Mouse (Mus musculus) testis, adult 2 months (tissue): ENCODE measurements around the gene Atf7ip. TPM values are rescaled to one million over a fixed set of nuclear protein-coding genes. Genes with fewer than 3 reads are reported as not detected.
A peak's percentile ranks its signal among the peaks of the same experiment; 100 is the strongest.
"Not testable (repeated sequence)": the region's sequence is repeated elsewhere in the genome, so short reads cannot be mapped to it uniquely, and the experiment has no call there.

ENCODE experiments used
- H3K27ac ChIP-seq: fragments of 200-500 bp; 2 replicates; pipeline ENCODE4 v1.5.1; 2012; ENCODE audit warnings: low read depth, low read length; ENCODE audit not compliant: control insufficient read depth, insufficient read depth
- H3K27me3 ChIP-seq: fragments of 200-500 bp; 2 replicates; pipeline ENCODE4 v1.6.1; 2012; ENCODE audit warnings: mild to moderate bottlenecking, low read length, moderate library complexity; ENCODE audit not compliant: control insufficient read depth, insufficient read depth
- H3K36me3 ChIP-seq: fragments of 200-500 bp; 2 replicates; pipeline ENCODE4 v1.6.1; 2012; ENCODE audit warnings: mild to moderate bottlenecking, low read length; ENCODE audit not compliant: control insufficient read depth, insufficient read depth
- H3K4me1 ChIP-seq: fragments of 200-500 bp; 2 replicates; pipeline ENCODE4 v1.6.1; 2012; ENCODE audit warnings: low read length; ENCODE audit not compliant: control insufficient read depth, insufficient read depth
- H3K4me3 ChIP-seq: fragments of 200-500 bp; 2 replicates; pipeline ENCODE4 v1.5.1; 2012; ENCODE audit warnings: low read depth, mild to moderate bottlenecking, low read length, moderate library complexity, mixed read lengths; ENCODE audit not compliant: control insufficient read depth
- CTCF ChIP-seq: fragments of 200-500 bp; IDR thresholded peaks from 2 replicates; pipeline ENCODE4 v1.5.1; 2012; ENCODE audit warnings: low read depth, mild to moderate bottlenecking, inconsistent platforms, low read length, moderate library complexity; ENCODE audit not compliant: control insufficient read depth, insufficient read depth, insufficient replicate concordance
- POLR2A ChIP-seq: fragments of 200-500 bp; IDR thresholded peaks from 2 replicates; pipeline ENCODE4 v1.6.1; 2012; ENCODE audit warnings: low read depth, mild to moderate bottlenecking, inconsistent platforms, low read length, moderate library complexity; ENCODE audit not compliant: control insufficient read depth
- polyA plus RNA-seq: library from polyadenylated mRNA; depleted of rRNA; stranded (reverse); fragments of >200 nt; gene quantifications from 2 replicates; pipeline ENCODE4 v1.2.3, GENCODE M21; 2012; rRNA removed

Gene Atf7ip
- 15.9 and 16.8 TPM in 2 replicates for polyA plus RNA-seq

DNA sequence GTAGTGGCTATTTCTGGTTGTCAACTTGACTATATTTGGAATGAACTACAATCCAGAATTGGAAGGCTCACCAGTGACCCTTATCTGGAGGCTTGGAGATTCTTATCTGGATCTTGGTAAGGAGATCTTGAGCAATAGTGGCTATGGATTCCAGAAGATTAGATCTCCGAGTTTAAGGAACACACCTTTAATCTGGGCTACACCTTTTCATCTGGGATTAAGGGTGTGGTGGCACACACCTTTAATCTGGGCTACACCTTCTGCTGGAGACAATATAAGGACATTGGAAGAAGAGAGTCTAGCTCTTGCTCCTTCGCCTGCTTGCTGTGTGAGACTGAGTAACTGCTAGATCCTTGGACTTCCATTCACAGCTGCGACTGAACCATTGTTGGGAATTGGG lies at the start of gene Atf7ip:
TSS of gene Atf7ip (plus strand) at position 301 of the 400 bp plus-strand sequence.
- not testable (repeated sequence) for H3K36me3 ChIP-seq, H3K4me1 ChIP-seq, H3K27ac ChIP-seq, H3K4me3 ChIP-seq, H3K27me3 ChIP-seq

DNA sequence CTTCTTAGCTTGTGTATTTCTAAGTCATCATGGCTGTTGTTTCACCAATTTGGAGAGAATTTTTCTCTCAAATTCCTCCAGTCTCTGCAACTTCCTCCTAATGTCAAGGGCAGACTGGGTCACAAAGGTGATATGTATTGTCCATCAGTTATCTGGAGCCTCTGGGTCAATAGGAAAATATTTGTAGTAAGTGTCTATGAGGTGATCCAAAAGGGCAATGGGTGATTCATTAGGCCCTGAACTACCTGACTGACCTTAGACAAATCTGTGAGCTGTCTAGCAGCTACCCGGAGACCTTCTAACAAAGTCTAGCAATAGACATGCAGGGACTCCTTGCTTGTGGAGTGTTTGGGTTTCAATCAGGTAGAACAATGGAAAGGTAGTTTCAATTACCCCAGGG lies 49.7 kb upstream of the Atf7ip start:
- no peak overlapping the region for H3K4me3 ChIP-seq
- H3K27ac ChIP-seq = no peak overlapping the region
- no peak for TF ChIP-seq CTCF
- no peak for TF ChIP-seq POLR2A
- no peaks in the 10 kb centered on the region for H3K27me3 ChIP-seq
- H3K36me3 ChIP-seq = no peaks in the 10 kb centered on the region
- peaks cover 2% of the 10 kb centered on the region; the same call in 1 of the 2 replicates for H3K4me1 ChIP-seq

DNA sequence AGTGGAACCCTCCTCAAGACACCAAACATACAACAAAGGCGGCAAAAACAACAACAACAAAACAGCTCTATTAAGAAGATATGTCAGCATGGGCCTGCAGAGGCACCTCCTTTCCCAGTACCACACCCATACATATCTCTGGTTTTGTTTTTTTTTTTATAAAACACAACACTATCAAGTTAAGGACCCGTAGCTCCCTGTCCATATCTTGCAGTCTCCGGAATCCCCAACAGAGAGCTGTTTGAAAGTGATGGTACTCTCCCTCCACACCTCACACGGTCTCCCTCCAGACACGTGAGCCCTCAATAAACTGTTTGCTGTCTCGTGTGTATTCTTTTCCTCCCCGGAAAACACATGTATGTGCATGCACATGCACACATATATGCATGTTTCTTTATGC lies 46.8 kb upstream of the Atf7ip start:
- Histone ChIP-seq H3K27ac (no peak overlapping the region), H3K36me3 (no peaks in the 10 kb centered on the region), H3K27me3 (no peaks in the 10 kb centered on the region), H3K4me1 (no peaks in the 10 kb centered on the region), H3K4me3 (no peak overlapping the region)
- TF ChIP-seq CTCF = no peak
- no peak for TF ChIP-seq POLR2A

- Histone ChIP-seq H3K27me3 (no peaks in the 10 kb centered on the region), H3K36me3 (no peaks in the 10 kb centered on the region), H3K4me1 (peaks cover 9% of the 10 kb centered on the region), H3K4me3 (no peak overlapping the region), H3K27ac (no peak overlapping the region)
- TF ChIP-seq CTCF (no peak), POLR2A (no peak)
Observed at GRCm38 (mm10) chr6:136463491-136463890, 42.5 kb upstream of the Atf7ip start.

DNA sequence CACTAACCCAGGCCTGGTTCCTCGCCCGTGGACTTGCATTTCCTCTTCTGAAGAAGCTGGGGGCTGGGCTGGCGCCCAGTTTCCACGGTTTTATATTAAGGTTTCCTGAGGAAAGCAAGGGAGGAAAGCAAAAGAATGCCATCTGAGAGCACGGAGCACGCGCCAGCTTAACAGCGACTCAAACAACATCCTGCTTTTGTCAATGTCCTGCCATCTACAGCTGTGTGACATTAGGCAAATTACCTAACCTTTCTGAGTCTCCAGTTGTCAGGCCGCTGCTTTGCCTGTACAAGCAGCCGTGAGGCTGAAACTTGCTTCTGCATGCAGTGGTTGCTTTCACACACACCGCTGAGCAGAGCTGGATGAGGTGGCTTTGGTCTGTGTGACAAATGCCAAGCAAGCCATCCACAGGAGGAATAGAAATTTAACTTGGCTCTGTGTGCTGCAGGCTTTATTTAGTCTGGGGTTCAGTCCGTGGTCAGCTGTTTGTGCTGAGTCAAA lies 41.8 kb upstream of the Atf7ip start:
- TF ChIP-seq CTCF (no peak), POLR2A (no peak)
- H3K27ac ChIP-seq = no peak overlapping the region
- peaks cover 14% of the 10 kb centered on the region for H3K4me1 ChIP-seq
- H3K36me3 ChIP-seq = no peaks in the 10 kb centered on the region
- H3K27me3 ChIP-seq = no peaks in the 10 kb centered on the region
- H3K4me3 ChIP-seq = no peak overlapping the region

DNA sequence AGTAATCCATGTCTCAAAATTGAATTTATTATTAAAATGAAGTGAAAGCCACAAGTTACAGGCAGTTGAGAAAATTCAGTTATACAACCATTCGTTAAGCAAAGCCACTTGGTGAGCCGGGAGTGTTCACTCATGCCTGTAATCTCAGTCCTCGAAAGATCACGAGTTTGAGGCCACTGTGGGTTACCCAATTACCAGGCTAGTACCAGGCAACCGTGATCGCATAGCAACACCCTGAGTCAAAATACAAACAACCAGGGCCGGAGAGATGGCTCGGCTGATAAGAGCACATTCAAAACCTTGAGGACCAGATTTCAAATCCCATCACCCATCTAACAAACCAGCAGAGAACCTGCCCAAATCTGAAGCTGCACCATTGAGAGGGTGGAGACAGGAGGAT lies 40.9 kb upstream of the Atf7ip start:
- H3K4me3 ChIP-seq = no peak overlapping the region
- H3K36me3 ChIP-seq = no peaks in the 10 kb centered on the region
- no peaks in the 10 kb centered on the region for H3K27me3 ChIP-seq
- no peak overlapping the region for H3K27ac ChIP-seq
- peaks cover 22% of the 10 kb centered on the region for H3K4me1 ChIP-seq
- TF ChIP-seq CTCF = no peak
- no peak for TF ChIP-seq POLR2A

- Histone ChIP-seq H3K4me1 (peaks cover 31% of the 10 kb centered on the region), H3K27me3 (no peaks in the 10 kb centered on the region), H3K27ac (peak overlapping the region; percentile 79; the same call in 1 of the 2 replicates), H3K4me3 (no peak overlapping the region), H3K36me3 (no peaks in the 10 kb centered on the region)
- TF ChIP-seq CTCF (peak; percentile 32; the same call in 1 of the 2 replicates), POLR2A (no peak)
Observed at GRCm38 (mm10) chr6:136465959-136466381, 40.0 kb upstream of the Atf7ip start.

GRCm38 (mm10) chr6:136466956-136467750 lies 38.8 kb upstream of the Atf7ip start:
- Histone ChIP-seq H3K4me3 (no peak overlapping the region), H3K27me3 (no peaks in the 10 kb centered on the region), H3K27ac (peak overlapping the region; percentile 92), H3K36me3 (no peaks in the 10 kb centered on the region), H3K4me1 (peaks cover 32% of the 10 kb centered on the region)
- TF ChIP-seq CTCF = peak; percentile 89; the same call in 1 of the 2 replicates
- no peak for TF ChIP-seq POLR2A
